Mouse (Mus musculus) testis, postnatal 14 days (tissue): ENCODE results near the gene 9830107B12Rik.

Source experiments
- DNase-seq: peaks from one replicate; pipeline ENCODE4 v3.0.0; 2021; ENCODE audit warnings: low spot score

9830107B12Rik gene

DNA sequence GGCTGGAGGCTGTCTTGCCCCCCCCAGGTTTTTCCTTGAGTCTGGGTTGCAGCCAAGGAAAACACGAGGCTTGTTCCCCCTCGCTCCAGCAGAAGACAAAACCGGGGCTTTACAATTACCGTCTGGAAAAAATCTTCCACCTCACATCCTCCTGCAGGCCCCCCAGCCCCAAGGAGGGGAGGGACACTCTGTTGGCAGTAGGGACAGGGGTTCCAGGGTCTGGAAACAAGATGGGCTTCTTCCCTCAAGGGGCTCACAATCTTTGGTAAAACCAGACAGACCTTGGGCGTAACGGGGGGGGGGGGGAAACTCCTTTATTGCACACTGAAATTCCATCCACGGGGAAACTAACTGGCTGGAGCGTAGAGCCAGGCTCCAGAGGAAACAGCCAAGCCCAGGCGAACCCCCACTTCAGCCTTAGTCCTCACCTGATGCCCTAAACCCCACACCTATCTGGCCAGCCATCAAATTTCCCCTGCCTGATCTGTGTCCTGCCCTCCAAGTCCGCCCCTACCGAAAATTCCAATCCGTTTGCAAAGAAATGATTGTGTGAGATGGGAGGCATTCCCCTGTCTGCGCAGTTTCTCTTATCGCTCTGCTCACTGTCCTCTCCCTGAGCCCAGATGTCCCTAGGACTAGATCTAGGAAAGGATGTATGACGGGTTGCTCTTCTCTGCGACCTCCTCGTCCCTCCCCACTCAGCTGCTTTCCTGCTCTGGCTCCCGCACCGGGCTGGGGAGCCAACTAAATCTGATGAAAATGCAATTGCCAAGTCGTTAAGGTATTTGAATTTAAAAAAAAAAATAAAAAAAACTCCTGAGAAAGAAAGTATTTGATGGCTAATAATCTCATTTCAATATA is 51.0 kb downstream of the 9830107B12Rik start:
- no peak for DNase-seq

- DNase-seq = no peak
Measured at GRCm38 (mm10) chr17:48093286-48093817, 52.7 kb downstream of the 9830107B12Rik start.

GRCm38 (mm10) chr17:48090305-48090704 is 55.8 kb downstream of the 9830107B12Rik start:
- no peak for DNase-seq

DNA sequence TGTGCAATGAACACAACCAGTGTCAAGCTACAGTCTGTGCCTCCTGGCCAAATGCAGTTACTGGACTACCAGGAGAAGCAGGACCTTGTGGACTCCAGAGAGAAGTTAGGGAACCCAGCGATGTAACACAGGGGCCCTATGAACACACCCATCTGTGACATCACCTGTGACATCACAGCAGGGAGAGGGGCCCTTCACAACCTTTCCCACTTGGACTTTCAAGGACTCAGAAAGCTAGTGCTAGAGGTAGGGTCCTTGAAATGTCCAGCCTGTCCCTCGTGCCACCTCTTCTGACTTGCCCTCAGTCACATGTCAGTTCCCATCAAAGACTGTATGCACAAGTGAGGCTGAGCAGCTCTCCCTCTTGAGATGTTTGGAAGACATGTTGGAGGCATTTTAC is 56.6 kb downstream of the 9830107B12Rik start:
- no peak for DNase-seq

DNA sequence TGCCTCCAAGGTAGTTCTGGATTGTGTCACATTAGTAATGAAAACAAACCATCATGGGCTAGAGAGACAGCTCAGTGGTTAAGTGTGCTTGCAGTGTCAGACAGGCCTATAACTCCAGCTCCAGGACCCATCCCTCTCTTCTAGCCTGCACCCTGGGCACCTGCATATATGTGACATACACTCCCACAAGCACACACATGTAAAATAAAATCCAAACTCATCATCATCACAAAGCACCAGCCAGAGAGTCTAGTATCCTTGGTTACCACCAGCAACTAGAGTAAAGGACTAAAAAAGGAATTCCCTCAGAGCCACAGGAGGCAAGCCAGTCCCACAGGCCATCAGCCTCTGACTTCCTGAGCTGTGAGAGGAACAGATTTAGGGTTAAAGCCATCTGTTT is 57.0 kb downstream of the 9830107B12Rik start, which contains the start of gene 1700067P10Rik:
TSS of gene 1700067P10Rik (plus strand) at position 301 of the 400 bp plus-strand sequence.
- no peak for DNase-seq

GRCm38 (mm10) chr17:48080626-48081025 is 65.4 kb downstream of the 9830107B12Rik start:
- DNase-seq = no peak
